Mouse (Mus musculus) G1E (cell line): Measurements from ENCODE around the gene Ube2k.

Experiments used
- CTCF ChIP-seq: IDR thresholded peaks from 2 replicates; pipeline ENCODE4 v1.5.1; 2012; ENCODE audit warnings: low read depth, low read length, inconsistent platforms, mixed read lengths
- GATA1 ChIP-seq: IDR thresholded peaks from 2 replicates; pipeline ENCODE4 v1.6.1; 2012; ENCODE audit warnings: borderline replicate concordance, low read length, inconsistent platforms, mixed read lengths
- TAL1 ChIP-seq: conservative IDR thresholded peaks from 2 replicates; pipeline ENCODE4 v1.6.1; 2012; ENCODE audit warnings: low read depth, low read length, inconsistent platforms, mixed read lengths

DNA sequence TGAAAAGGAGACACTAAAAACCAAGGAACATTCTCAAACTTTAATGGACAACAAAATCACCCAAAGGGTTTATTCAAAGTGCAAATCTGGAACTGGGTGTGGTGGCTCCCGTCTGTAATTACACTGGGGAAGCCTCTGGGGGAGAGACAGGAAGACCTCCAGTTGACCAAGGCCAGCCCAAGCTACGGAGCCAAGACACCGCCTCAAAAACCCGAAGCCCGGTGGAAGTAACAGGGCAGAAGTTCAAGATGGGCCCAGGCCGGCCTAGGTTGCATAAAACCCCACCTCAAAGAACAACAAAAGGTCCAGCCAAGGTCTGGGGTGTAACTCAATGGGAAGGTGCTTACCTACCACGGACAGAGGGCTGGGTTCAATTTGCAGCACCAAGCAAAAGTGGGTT, 48.3 kb upstream of the Ube2k start:
- TF ChIP-seq CTCF (no peak), TAL1 (no peak), GATA1 (no peak)
